8 mouse cellular contexts compared by ENCODE assay signal in the genomic region with DNA sequence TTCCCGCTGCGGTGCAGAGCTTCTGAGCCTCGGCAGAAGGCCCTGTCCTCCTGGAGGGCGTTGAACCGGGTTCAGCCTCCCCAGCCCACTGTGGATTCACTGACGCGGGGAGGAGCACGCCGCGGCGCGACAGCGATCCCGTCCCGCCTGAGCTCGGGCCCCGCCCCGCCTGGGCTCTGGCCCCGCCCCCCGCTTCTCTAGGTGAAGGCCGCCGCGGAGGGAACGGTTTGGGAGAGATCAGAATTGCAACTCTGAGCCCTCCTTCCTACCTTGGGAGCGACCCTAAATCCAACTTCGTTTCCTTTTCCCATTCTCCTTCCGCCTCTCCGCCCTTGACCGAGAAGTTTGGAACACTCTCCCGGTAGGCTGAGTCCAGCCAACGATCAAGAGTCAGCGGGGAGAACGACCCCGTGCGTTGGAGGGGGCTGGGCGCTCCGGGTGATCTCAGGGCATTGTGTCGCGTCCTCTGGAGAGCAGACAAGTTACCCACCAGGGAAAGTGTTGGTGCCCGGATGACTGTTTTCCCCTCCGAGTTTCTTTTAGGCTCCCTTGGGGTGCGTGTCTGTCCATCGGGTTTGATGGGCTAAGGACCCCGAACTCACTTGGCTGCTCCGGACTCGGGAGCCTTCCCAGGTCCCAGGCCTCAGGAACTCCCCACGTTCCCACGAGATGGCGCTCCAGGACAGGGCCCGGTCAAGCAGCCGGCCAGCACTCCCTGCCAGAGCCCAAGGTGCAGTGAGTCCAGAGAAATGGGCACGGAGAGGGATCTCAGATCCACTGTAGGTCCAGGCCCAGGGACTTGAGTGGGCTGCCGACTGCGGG. TPM values are rescaled to one million over a fixed set of nuclear protein-coding genes. Genes with fewer than 3 reads are reported as not detected.
DNase-seq lines count a peak whose midpoint lies in the region; ATAC-seq and TF ChIP-seq lines count a peak whose summit lies in the region.

No protein-coding gene starts in this region.

- peaks cover 91% of the 10 kb centered on the region for H3K27me3 ChIP-seq in E14TG2a.4 (ENCODE audit: insufficient read depth, low read length)
- H3K27me3 ChIP-seq in forebrain, embryonic 12.5 days, result peaks cover 91% of the 10 kb centered on the region
- H3K27me3 ChIP-seq in heart, postnatal 0 days (ENCODE audit: control insufficient read depth, insufficient read depth, low read length), result peaks cover 58% of the 10 kb centered on the region
- peaks cover 86% of the 10 kb centered on the region for H3K27me3 ChIP-seq in liver, postnatal 0 days (ENCODE audit: insufficient read depth, low read length)
- H3K27me3 ChIP-seq in neural tube, embryonic 13.5 days, result peaks cover 86% of the 10 kb centered on the region
- H3K27me3 ChIP-seq in testis, adult 2 months (ENCODE audit: control insufficient read depth, insufficient read depth, low read length), result peaks cover 3% of the 10 kb centered on the region

- peak; percentile 61 for ATAC-seq in forebrain, embryonic 12.5 days (ENCODE audit: low FRiP score)
- peak; percentile 56 for ATAC-seq in heart, postnatal 0 days (ENCODE audit: insufficient read depth, low read depth)
- peak; percentile 72 for ATAC-seq in liver, postnatal 0 days
- peak; percentile 61 for ATAC-seq in neural tube, embryonic 13.5 days (ENCODE audit: low read depth)

- TF ChIP-seq EP300 in heart, postnatal 0 days (IDR thresholded peaks at IDR 0.05; ENCODE audit: low read depth), result no peak
- no peak for TF ChIP-seq EP300 in liver, postnatal 0 days (IDR thresholded peaks at IDR 0.05; ENCODE audit: low read depth)

- H3K4me2 ChIP-seq in forebrain, embryonic 12.5 days, result peak overlapping the region; percentile 87
- H3K4me2 ChIP-seq in heart, postnatal 0 days (ENCODE audit: low read depth, low read length), result peak overlapping the region; percentile 66
- H3K4me2 ChIP-seq in liver, postnatal 0 days (ENCODE audit: low read depth, low read length), result peak overlapping the region; percentile 82
- peak overlapping the region; percentile 74 for H3K4me2 ChIP-seq in neural tube, embryonic 13.5 days

- H3K4me1 ChIP-seq in E14TG2a.4 (replicated peaks; ENCODE audit: low read depth, low read length), result peaks cover 45% of the 10 kb centered on the region
- H3K4me1 ChIP-seq in forebrain, embryonic 12.5 days, result peaks cover 35% of the 10 kb centered on the region
- 0 out of 2 replicates have a peak, but pooled peaks cover 7% of the 10 kb centered on the region for H3K4me1 ChIP-seq in heart, postnatal 0 days (ENCODE audit: control insufficient read depth, insufficient read depth)
- H3K4me1 ChIP-seq in liver, postnatal 0 days (ENCODE audit: insufficient read depth), result peaks cover 21% of the 10 kb centered on the region
- H3K4me1 ChIP-seq in neural tube, embryonic 13.5 days (replicated peaks), result peaks cover 39% of the 10 kb centered on the region
- peaks cover 70% of the 10 kb centered on the region for H3K4me1 ChIP-seq in testis, adult 2 months (ENCODE audit: control insufficient read depth, insufficient read depth, low read length)

- no peaks in the 10 kb centered on the region for H3K36me3 ChIP-seq in E14TG2a.4 (ENCODE audit: insufficient read depth, low read length)
- H3K36me3 ChIP-seq in forebrain, embryonic 12.5 days (replicated peaks), result no peaks in the 10 kb centered on the region
- no peaks in the 10 kb centered on the region for H3K36me3 ChIP-seq in heart, postnatal 0 days (replicated peaks; ENCODE audit: control insufficient read depth, insufficient read depth, low read length)
- no peaks in the 10 kb centered on the region for H3K36me3 ChIP-seq in liver, postnatal 0 days (replicated peaks; ENCODE audit: insufficient read depth, low read length)
- no peaks in the 10 kb centered on the region for H3K36me3 ChIP-seq in neural tube, embryonic 13.5 days
- no peaks in the 10 kb centered on the region for H3K36me3 ChIP-seq in testis, adult 2 months (ENCODE audit: control insufficient read depth, insufficient read depth, low read length)

- peak; percentile 63 for DNase-seq in cerebellum, adult 11 months
- DNase-seq in heart, postnatal 0 days (ENCODE audit: low spot score), result peak; percentile 76
- DNase-seq in kidney, postnatal 4 days, result peak; percentile 96
- peak; percentile 88 for DNase-seq in liver, postnatal 0 days

- peak overlapping the region; percentile 51 for H3K9ac ChIP-seq in forebrain, embryonic 12.5 days
- H3K9ac ChIP-seq in heart, postnatal 0 days (replicated peaks; ENCODE audit: low read depth, low read length), result peak overlapping the region; percentile 9
- H3K9ac ChIP-seq in liver, postnatal 0 days (replicated peaks), result peak overlapping the region; percentile 18; the same call in 1 of the 2 replicates
- H3K9ac ChIP-seq in neural tube, embryonic 13.5 days, result peak overlapping the region; percentile 54

- peak overlapping the region; percentile 69; the same call in 1 of the 2 replicates for H3K27ac ChIP-seq in forebrain, embryonic 12.5 days
- peak overlapping the region; percentile 39 for H3K27ac ChIP-seq in heart, postnatal 0 days (ENCODE audit: low read depth)
- H3K27ac ChIP-seq in liver, postnatal 0 days (ENCODE audit: low read depth), result no peak overlapping the region
- H3K27ac ChIP-seq in neural tube, embryonic 13.5 days (replicated peaks), result 0 out of 2 replicates have a peak overlapping the region, but pooled peaks have one; percentile 52
- H3K27ac ChIP-seq in testis, adult 2 months (ENCODE audit: control insufficient read depth, insufficient read depth, low read depth, low read length), result peak overlapping the region; percentile 87

- no peaks in the 10 kb centered on the region for H3K9me3 ChIP-seq in E14TG2a.4 (ENCODE audit: low read length)
- no peaks in the 10 kb centered on the region for H3K9me3 ChIP-seq in forebrain, embryonic 12.5 days
- H3K9me3 ChIP-seq in heart, postnatal 0 days (replicated peaks; ENCODE audit: control insufficient read depth, low read length), result no peaks in the 10 kb centered on the region
- H3K9me3 ChIP-seq in liver, postnatal 0 days (ENCODE audit: low read length), result no peaks in the 10 kb centered on the region
- H3K9me3 ChIP-seq in neural tube, embryonic 13.5 days, result no peaks in the 10 kb centered on the region

- H3K4me3 ChIP-seq in E14TG2a.4 (replicated peaks; ENCODE audit: low read length), result peak overlapping the region; percentile 82
- peak overlapping the region; percentile 46 for H3K4me3 ChIP-seq in forebrain, embryonic 12.5 days (replicated peaks)
- peak overlapping the region; percentile 52 for H3K4me3 ChIP-seq in heart, postnatal 0 days (ENCODE audit: low read depth, low read length)
- peak overlapping the region; percentile 49 for H3K4me3 ChIP-seq in liver, postnatal 0 days (ENCODE audit: low read depth, low read length)
- H3K4me3 ChIP-seq in neural tube, embryonic 13.5 days, result peak overlapping the region; percentile 42
- peak overlapping the region; percentile 93 for H3K4me3 ChIP-seq in testis, adult 2 months (ENCODE audit: control insufficient read depth, low read depth, low read length)

- TF ChIP-seq POLR2A in testis, adult 2 months (IDR thresholded peaks at IDR 0.05; ENCODE audit: control insufficient read depth, low read depth, low read length), result peak; percentile 21

- peak; percentile 61 for TF ChIP-seq CTCF in E14TG2a.4 (conservative IDR thresholded peaks at IDR 0.05; ENCODE audit: low read length)
- TF ChIP-seq CTCF in heart, postnatal 0 days (IDR thresholded peaks at IDR 0.05; ENCODE audit: low read depth), result peak; percentile 91
- peak; percentile 89 for TF ChIP-seq CTCF in liver, postnatal 0 days (IDR thresholded peaks at IDR 0.05; ENCODE audit: low read depth)
- TF ChIP-seq CTCF in testis, adult 2 months (IDR thresholded peaks at IDR 0.05; ENCODE audit: control insufficient read depth, insufficient read depth, insufficient replicate concordance, low read depth, low read length), result peak; percentile 61; the same call in 1 of the 2 replicates

- 1% methylated on average over 54 of the region's 54 CpGs for WGBS in forebrain, embryonic 12.5 days
- under 1% methylated on average over 54 of the region's 54 CpGs for WGBS in heart, postnatal 0 days
- under 1% methylated on average over 52 of the region's 54 CpGs for WGBS in liver, postnatal 0 days (ENCODE audit: insufficient replicate concordance)
- WGBS in neural tube, embryonic 13.5 days, result under 1% methylated on average over 54 of the region's 54 CpGs

RNA-seq across cellular contexts. Expression of gene Gm11444, which starts 5.8 kb away (rescaled TPM):
- not detected in 2 replicates for polyA plus RNA-seq in forebrain, embryonic 12.5 days (2016; fragmentation: Nextera tagmentation; extraction: Ambion mirVana)
- total RNA-seq in heart, postnatal 0 days (2014; rRNA removed; ENCODE audit: low replicate concordance), result not detected in 2 replicates
- polyA plus RNA-seq in heart, postnatal 0 days (2015; fragmentation: Nextera tagmentation; extraction: Ambion mirVana), result not detected in 2 replicates
- not detected in 2 replicates for polyA plus RNA-seq in liver, postnatal 0 days (2015; fragmentation: Nextera tagmentation; extraction: Ambion mirVana)
- polyA plus RNA-seq in neural tube, embryonic 13.5 days (2015; fragmentation: Nextera tagmentation; extraction: Ambion mirVana), result not detected in 2 replicates
- 5.7 and 8.4 TPM in 2 replicates for polyA plus RNA-seq in testis, adult 2 months (2012; rRNA removed)

RNA-seq across cellular contexts. Expression of gene Tbx2, which starts 12.0 kb away (rescaled TPM):
- 0.81 and 1.0 TPM in 2 replicates for polyA plus RNA-seq in forebrain, embryonic 12.5 days (2016; fragmentation: Nextera tagmentation; extraction: Ambion mirVana)
- total RNA-seq in heart, postnatal 0 days (2014; rRNA removed; ENCODE audit: low replicate concordance), result 8.5 and 12.0 TPM in 2 replicates
- 1.3 TPM in 2 replicates for polyA plus RNA-seq in heart, postnatal 0 days (2015; fragmentation: Nextera tagmentation; extraction: Ambion mirVana)
- polyA plus RNA-seq in liver, postnatal 0 days (2015; fragmentation: Nextera tagmentation; extraction: Ambion mirVana), result 0.66 and 0.75 TPM in 2 replicates
- 1.6 and 1.7 TPM in 2 replicates for polyA plus RNA-seq in neural tube, embryonic 13.5 days (2015; fragmentation: Nextera tagmentation; extraction: Ambion mirVana)
- 2.3 and 4.0 TPM in 2 replicates for polyA plus RNA-seq in testis, adult 2 months (2012; rRNA removed)

RNA-seq across cellular contexts. Expression of gene Tbx4, which starts 41.9 kb away (rescaled TPM):
- 0.23 and 0.42 TPM in 2 replicates for polyA plus RNA-seq in forebrain, embryonic 12.5 days (2016; fragmentation: Nextera tagmentation; extraction: Ambion mirVana)
- total RNA-seq in heart, postnatal 0 days (2014; rRNA removed; ENCODE audit: low replicate concordance), result not detected in 2 replicates
- 0.05 and 0.07 TPM in 2 replicates for polyA plus RNA-seq in heart, postnatal 0 days (2015; fragmentation: Nextera tagmentation; extraction: Ambion mirVana)
- polyA plus RNA-seq in liver, postnatal 0 days (2015; fragmentation: Nextera tagmentation; extraction: Ambion mirVana), result not detected in 2 replicates
- 0.25 and 0.59 TPM in 2 replicates for polyA plus RNA-seq in neural tube, embryonic 13.5 days (2015; fragmentation: Nextera tagmentation; extraction: Ambion mirVana)
- 0.61 TPM in 2 replicates for polyA plus RNA-seq in testis, adult 2 months (2012; rRNA removed)

Comparison
In these comparisons a context has a peak if more than half of its experiments do, and no peak if none do; other contexts are left out.
1. H3K4me3 ChIP-seq: peak in every context shown above with its lines; median percentile 93 in testis, adult 2 months; 82 in E14TG2a.4; 52 in heart, postnatal 0 days; 49 in liver, postnatal 0 days; 46 in forebrain, embryonic 12.5 days; 42 in neural tube, embryonic 13.5 days.